Mouse (Mus musculus) lung, postnatal 10 days (tissue): ENCODE data around the gene Plxnb2.

Experiments used
- DNase-seq: peaks from one replicate; pipeline ENCODE4 v3.0.0; 2021

Plxnb2 gene

DNA sequence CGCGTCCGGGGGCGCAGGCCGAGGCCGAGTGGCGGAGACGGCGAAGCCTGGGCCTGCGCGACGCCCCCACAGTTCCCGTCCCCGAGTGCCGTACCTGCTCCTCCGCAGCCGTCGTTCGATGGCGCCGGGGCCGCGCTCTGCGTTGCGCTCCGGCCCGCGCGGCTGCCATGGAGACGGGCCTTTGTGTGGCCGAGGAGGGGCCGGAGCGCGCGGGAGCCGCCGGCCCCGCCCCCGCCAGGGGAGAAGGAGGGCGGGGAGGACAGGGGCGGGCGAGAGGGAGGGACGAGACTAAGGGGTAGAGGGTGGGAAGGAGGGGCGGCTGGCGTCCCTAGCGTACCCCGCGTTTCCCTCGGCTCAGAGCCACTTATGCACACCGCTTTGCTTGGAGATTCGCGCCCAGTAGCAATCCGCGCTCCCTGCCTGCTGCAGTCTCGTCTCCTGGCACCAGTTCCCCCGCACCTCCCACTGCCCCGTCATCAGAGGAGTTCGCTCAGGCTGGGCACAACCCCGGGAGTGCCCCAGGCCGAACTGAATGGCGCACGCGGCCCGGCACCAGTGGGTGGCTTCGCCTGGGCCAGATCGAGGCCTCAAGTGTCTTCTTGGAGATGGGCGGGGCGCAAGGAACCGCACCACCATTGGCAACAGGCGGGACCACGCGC lies at the start of gene Plxnb2:
TSS of gene Plxnb2 (minus strand) at position 218 of the 659 bp plus-strand sequence.
- DNase-seq, result peak; percentile 88

DNA sequence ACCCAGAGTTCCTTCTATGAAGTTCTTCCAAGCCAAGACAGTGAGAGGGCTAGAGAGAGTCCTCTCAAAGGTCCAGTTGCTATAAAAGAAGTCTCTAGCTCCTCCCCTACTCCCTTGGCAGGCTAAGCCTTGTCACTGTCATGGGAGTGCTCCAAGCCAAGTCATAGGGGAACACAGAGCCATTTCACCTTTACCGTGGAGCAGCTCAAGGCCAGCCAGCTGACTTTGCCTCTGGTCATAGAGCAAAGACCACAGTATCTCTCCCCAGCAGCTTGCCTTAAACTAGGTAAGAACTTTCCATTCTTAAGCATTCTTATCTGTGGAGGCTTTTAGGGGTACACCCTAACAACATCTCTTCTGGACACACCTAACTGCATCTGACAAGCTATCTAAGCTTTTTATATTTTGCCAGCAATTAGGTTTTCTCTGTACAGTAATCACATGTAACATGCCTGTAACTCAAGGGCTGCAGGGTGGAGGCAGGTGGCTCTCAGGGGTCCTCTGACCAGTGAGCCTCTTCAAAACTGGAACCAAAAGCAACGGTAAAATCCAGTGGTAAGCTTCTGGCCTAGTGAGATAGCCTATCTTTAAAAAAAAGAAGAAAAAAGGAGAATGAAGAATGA lies 35.1 kb upstream of the Plxnb2 start:
- DNase-seq, result no peak

DNA sequence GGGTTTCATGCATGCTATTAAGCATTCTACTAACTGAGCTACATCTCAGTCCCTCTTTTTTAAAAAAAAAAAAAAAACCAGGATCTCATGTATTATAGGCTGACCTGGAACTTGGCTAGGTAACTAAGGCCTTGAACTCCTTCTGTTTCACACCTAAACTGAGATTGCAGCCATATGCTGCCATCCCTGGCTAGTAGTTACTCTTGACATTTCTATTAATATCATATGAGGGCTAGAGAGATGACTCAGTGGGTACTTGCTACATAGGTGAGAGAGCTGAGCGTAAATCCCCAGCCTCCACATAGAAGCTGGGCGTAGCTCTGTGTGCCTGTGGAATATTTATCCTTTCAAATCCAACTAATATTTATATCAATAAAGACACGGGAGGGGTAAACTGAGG lies 34.4 kb upstream of the Plxnb2 start:
- no peak for DNase-seq

DNA sequence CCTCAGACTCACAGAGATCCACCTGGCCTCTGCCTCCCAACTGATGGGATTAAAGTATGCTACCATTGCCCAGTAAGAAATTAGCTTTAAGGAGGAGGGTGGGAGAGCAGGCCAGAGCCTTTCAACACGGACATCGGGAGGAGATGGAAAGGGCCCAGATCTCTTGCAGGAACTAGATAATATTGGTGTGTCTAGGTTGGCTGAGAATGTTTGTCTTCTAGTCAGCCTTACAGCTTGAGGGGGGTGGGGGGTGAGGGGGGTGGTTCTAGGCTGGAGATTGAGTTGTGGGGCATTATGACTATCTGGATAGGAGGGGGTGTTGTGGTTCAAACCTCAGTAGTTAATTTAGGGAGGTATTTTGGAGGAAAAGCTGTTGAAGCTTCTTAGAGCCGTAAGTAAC lies 32.9 kb upstream of the Plxnb2 start:
- no peak for DNase-seq

DNA sequence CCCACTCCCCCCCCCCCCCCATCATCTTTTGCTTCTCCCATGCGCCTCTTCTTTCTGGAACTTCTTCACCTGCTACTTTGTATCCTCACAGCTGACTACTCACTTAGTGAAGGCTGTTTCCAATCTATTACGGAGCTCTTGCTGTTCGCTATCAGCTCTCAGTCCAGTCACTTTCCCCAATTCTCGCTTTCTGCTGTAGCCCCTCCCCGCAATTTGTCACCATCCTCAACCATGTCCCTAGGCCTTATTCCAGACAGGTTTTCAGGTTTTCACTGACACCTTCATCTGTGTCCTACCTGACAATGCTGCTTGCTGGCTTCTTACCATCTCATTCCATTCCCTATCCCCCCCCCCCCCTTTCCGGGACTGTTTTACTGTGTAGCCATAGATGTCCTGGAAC lies 31.9 kb upstream of the Plxnb2 start:
- DNase-seq, result no peak

DNA sequence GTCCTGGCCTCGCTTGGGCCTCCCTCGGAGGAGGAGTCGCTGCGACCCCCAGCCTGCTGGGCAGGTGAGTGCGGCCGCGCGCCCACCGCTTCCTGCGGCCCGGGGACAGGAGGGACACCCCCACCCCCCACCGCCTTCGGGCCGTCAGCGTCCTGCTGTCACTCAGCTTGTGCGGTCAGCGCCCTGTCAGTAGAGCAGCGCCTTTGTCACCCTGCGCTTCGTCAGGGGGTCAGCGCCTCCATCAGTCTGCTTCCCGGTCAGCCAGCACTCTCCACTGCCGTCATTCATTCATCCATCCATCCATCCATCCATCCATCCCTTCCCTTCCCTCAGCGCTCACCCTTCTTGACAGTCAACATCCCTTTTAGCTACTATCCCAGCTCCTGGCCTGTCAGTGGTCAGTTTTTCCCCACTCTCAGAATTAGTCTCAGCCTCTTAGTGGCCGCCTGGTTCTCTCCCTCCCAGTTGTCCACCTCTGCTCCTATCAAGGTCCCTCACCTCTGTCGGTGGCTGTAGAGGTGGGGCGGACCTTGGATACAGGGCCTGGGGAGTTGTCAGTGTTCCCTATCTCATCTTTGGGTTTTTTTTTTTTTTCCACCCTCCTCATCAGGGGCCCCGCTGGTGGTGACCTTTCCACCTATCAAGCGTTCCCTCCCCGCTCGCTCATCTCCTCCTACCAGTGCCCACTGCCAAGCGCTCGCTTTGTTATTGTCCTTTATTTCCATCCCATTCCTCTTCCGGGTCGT lies 31.3 kb upstream of the Plxnb2 start:
- peak; percentile 49 for DNase-seq

DNA sequence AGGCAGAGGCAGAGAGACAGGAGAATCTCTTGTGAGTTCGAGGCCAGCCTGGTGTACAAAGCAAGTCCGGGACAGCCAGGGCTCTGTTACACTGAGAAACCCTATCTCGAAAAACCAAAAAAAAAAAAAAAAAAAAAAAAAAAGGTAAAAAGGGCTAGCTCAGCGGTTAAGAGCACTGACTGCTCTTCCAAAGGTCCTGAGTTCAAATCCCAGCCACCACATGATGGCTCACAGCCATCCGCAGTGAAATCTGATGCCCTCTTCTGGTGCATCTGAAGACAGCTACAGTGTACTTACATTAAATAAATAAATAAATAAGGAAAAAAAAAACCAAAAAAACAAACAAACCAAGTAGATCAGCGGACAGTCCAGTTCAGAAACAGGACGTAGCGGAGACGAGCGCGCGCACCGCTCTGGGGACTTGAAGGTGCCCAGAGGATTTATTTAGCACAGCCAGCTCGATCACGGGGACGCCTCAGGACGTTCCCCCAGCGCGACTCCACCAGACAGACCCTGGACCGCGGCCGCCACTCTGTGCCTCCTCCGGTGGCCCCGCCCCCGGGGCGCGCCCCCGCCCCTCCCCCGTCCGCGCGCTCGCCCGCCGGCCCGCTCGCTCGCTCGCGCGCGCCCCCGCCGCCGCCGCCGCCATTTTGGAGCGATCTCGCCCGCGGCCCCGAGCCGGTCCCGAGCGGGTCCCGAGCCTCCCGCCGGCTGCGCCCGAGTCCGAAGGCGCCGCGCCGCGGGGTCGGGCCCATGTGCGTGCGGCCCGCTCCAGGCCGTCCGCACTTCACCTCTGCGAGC lies 30.5 kb upstream of the Plxnb2 start, which contains the start of gene Ppp6r2:
TSS of gene Ppp6r2 (plus strand) at position 639 of the 801 bp plus-strand sequence.
- peak; percentile 81 for DNase-seq

DNA sequence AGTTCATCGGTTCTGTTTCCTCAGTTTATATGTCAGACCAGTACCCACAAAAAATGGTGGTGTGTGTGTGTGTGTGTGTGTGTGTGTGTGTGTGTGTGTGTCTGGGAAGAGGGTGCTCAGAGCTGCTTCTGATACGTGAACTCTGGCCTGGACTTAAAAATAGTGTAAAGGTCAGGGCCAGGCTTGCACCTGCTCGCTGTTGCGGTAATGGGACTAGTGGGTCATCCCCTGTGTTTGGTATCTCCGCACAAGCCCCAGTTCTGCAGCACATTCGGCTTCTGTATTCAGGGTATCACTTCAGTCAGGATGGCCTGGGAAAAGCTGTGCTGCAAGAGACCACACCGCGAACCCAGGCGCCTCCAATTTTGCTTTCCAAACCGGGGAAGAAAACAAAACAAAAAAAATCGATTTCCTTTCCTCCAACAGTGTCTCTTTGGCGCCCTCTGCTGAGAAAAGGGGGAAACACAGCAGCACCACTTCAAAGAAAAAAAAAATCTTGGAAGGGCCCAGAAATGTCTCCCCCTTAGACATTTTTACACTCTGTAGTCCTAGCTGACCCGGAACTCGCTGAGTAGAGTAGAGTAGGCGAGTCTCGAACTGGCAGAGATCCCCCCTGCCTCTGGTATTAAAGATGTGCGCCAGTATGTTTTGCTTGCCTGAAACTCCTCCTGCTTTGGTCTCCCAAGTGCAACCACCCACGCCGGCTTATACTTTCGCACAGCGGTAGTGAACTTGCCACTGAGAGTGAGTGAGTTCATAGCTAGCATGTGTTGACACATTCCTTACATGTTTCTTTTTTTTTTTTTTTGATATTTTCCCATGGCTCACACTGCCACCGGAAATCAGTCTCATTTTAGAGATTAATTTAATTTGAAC lies 29.5 kb upstream of the Plxnb2 start:
- peak; percentile 96 for DNase-seq

DNA sequence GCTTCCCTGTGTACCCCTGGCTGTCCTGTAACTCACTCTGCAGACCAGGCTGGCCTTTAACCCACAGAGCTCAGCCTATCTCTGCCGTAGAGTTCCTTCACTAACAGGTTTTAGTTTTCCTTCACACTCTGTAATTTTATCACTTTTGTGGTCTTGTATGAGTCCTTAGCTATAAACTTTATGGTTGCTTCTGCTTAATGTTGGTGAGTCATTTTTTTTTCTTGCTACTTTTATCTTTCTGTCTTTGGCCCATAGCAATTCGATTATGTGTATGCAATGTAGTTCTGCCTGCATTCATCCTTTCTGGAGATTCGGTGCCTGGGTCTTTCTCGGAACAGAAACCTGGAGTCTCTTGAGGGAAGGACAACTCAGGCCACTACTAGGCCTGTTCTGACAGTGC lies 26.9 kb upstream of the Plxnb2 start:
- DNase-seq, result no peak

DNA sequence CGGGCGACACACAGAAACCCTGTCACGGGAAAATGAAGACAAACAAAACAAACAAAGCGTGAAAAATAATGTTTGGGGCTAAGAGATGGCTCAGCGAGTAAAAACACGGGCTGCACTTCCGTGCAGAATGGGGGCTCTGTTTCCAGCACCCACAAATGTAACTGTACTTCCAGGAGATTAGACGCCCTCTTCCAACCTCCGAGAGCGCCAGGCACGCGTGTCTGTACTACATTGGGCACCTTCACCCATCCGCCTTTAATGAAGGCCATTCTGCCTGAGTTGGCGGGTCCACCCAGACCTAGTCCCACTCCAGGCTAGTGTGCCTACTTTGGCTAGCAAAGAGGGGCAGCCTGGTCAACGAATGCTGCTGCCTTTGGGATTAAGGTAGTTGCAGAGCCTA lies 16.5 kb upstream of the Plxnb2 start:
- DNase-seq, result no peak

DNA sequence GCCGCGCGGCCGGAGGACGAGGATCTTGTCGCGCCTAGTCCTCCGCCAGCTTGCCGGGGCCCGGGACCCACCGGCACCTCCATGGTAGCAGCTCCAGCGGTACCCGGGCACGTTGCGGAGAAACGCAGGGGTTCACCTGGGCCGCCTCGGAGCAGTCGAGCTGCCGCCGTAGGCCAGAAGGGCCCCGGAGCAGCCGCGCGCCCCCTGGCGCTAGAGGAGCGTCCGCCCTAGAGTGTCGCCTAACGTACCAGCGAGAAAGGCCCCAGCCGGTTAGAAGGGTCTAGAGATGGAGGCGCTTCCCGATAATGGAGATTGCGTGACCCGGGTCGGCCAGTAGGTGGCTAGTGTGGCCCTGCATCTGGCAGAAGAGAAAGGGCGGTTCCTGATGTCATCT lies 15.7 kb upstream of the Plxnb2 start, which contains the start of gene Dennd6b:
TSS of gene Dennd6b (minus strand) at position 184 of the 394 bp plus-strand sequence.
- peak; percentile 99 for DNase-seq

DNA sequence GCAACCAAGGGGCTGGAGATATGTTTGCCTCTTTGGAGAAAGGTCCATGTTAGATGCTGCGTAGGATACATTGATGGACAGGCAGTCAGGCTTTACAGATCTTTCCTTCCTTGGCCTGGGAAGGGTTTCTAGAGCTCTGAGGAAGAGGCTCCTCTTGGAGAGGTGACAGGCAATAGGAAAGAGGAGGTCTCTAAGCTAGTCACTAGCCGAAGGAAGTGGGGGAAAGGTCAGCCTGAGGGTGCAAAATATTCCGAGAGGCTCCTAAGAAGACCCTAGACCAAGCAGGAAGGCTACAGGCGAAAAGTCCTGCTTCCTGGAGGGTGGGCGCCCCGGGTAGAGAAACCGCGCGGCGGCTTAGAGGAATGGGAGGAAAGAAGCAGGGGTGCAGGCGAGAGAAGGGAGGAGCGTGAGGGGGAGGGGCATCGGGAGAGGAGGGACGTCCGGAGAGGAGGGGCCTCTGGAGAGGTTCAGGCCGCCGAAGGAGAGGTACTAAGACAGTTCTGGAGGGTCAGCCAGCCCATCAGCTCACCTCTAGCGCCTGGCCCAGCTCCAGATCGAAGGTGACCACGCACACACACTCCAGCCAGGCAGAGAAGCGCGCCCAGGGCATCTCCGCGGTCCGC lies 15.2 kb upstream of the Plxnb2 start:
- peak; percentile 97 for DNase-seq

DNA sequence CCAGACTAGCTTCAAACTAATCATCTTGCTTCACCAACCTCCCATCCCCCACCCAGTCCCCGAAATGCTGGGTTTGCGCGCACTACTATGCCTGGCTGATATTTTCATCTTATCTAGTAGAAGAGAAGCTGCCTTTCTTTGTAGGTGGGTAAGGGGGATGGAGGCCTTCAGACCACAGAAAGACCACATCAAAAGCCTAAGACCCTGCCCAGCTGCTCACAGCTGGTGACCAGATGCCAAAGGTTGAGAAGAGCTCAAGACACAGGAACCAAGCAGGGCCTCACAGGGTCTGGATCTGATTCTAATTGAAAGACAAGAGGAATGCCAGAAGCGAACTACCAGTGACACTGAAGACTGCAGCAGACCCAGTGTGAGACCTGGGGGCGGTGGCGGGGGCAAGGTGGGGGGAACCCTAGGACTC lies 14.7 kb upstream of the Plxnb2 start:
- DNase-seq, result peak; percentile 47

DNA sequence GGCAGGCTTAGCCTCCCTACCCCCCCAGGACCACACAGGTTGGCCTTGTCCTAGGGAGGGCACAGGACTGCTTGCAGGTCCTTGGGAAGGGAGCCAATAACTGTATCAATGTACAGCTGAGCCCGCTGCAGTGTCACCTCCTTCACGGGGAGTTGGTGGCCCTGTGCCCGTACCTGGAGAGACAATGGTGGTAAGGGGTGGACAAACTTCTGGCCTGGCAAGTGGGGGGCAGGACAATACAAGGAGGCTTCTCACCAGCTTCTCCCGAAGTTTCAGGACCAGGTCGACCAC lies 4.3 kb upstream of the Plxnb2 start:
- DNase-seq, result no peak

DNA sequence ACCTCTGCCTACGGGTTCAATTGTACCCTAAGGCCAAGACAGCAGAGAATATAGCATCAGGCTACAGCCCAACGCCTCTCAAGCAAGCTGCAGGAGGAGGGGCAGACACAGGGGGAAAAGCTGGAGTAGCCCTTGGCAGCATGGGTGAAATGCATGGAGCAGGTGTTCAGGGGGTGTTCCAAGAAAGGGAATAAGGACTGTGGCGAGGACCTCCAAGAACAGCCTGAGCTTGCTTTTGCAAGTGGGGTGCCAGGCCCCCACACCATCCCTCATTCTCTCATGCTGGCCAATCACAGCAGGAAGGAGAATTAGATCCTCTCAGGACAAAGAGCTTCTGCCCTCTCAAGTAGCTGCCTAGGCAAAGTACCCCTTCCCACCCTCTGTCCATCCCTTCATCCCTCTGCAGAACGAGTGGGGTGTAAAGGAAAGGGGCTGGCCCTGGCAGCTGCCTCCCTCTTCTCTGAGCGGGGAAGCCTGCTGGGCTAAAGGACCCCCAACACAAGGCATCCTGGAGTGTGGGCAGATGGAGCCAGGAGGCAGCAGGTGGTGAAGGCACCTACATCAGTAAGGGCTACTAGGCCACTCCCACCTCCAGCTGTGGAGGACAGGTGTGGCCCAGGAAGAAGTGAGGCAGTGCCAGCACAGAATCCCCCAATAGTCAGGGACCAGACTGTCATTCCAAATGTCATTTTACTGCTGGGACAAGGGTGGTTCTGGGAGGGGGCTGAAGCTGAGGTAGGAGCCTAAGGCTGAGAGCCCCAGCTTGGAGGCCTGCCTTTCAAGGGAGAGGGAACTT lies 3.8 kb upstream of the Plxnb2 start:
- DNase-seq, result no peak

DNA sequence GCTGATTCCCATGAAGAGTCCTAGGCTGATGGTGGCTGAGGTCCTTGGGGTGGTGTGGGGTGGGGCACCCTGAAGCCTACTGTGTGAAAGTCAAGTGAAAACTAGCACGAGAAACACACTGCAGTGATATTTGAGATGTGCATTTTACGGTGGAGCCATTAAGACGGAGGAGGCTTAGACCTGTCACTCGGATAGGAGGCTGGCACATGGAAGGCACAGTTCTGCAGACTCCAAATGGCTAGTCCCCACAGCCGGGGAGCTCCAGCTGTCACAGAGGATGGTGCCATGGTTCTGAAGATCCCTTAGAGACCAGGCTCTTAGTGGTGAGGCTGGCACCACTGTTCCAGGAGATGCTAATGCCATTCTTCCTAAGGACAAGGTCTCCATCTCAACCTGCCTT lies 2.3 kb upstream of the Plxnb2 start:
- DNase-seq, result no peak

DNA sequence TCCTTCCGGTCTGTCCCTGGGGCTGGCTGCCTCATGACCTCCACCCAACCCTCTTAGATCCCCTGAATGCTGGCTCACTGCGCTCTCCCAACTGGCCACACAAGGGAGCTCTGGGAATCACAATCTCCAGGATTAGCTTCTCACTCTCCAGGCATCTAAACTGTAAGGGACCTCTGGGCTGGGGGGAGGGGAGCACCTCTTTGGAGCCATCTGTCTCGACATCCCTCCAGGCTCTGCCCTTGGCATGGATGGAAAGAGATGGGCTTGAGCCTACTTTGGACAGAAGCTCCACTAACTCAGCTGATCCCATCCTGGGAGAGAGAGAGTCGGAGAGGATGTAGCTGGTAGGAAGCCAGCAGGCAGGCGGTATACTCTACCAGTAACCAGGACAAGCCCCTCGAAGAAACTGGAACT lies 1.7 kb upstream of the Plxnb2 start:
- DNase-seq, result peak; percentile 79

DNA sequence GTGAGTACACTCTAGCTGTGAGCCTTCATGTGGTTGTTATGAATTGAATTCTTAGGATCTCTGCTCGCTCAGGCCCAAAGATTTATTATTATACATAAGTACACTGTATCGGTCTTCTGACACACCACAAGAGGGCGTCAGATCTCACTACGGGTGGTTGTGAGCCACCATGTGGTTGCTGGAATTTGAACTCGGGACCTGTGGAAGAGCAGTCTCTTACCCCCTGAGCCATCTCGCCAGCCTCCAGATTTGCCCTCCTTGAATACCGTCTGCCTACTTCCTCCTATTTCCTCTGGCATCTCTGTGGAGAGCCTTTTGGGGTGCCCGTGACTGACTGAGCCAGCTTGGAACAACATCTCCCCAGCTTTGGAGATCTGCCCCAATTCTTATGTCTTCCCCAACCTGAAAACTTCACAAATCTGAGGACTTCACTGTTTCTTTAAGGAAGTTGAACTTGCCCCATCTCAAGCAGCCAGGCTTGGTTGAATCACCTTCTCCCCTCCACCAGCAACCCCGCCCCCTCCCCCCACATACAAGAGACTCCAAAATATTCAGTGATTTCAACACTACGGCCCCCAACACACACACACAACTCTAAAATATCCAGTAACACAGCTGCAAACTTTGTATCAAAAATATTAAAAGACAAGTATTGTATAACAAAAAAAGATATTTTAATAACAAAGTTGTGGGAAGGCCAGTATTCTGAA lies 1.1 kb upstream of the Plxnb2 start:
- DNase-seq, result no peak

DNA sequence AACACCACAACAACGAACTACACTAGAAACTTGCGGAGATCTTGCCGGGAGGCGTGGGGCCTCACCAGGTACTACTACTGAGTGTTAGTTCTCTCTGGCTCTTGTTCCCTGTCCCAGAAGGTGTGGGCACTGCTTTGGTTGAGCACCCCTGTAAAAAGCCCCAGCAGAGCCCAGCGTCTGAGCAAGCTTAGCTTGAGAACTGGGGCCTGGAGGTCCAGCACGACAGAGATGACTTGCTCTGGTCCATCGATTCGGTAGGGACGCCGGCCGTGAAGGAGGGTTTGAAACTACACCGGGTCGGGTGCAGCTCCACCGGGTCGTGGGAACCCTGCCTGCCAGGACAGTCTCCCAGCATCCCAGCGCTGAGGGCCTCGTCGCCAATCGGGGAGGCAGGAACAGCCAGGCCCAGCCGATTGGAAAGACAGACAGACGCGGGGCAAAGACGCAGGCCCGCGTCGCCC lies 477 bp downstream of the Plxnb2 start:
- DNase-seq, result peak; percentile 42

DNA sequence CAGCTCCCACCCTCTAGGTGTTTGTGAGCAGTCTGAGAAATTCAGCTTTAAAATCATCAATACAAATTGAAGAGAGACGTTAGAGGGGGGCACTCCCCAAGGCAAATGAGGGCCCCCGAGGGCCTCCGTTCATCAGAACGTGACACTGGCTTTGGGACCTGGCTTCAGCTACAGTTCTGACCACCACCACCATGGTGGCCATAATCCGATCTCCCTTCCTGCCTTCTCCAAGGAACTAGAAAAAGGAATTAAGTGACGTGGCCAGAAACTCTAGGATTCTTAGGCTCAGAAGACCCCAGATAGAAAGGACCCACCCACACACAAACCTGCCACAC lies 991 bp downstream of the Plxnb2 start:
- no peak for DNase-seq
